Mouse (Mus musculus): ENCODE results near the gene Zim1. TPM values are rescaled to one million over a fixed set of nuclear protein-coding genes. Genes with fewer than 3 reads are reported as not detected.
A peak's percentile ranks its signal among the peaks of the same experiment; 100 is the strongest.

Zim1 gene
- polyA plus RNA-seq (2015; fragmentation: Nextera tagmentation; extraction: Ambion mirVana), result 3.2 and 3.7 TPM in 2 replicates

DNA sequence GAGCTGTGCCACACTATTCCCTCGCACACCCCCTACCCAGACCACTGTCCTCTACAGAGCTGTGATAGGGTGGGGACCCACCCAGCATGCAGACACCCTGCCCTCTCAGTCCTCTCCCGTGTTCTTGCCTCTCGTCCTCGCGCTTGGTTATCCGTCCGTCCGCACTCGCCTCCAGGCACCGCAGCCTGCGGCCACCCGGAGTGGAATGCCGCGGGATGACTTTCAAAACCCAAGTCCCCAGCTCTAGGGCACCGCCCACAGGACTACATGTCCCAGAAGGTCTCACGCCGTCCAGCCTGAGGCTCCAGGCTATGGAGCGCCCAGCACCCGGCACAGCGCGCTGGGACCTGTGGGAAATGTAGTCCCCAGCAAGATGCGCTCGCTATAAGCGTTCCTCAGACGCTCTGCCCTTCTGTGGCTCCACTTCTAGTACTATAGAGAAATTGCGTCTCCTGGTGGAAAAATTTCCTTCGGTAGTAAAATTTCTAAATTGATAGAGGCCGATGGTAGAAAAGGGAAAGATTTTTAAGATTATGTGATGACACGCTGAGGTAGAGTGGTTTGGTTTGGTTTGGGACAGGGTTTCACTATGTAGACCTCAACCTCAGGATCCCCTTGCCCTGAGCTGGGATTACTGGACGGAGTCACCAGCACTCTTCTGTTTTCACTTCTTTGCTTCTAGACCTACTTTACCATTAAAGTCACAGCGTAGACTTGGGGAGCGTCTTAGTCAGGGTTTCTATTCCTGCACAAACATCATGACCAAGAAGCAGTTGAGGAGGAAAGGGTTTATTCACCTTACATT is at the start of gene Zim1:
TSS of gene Zim1 (minus strand) at position 210 of the 805 bp plus-strand sequence.
- Histone ChIP-seq H3K4me1 (peaks cover 5% of the 10 kb centered on the region), H3K4me3 (peak within 1 kb of the TSS; percentile 52), H3K27ac (replicated peaks) (no peak within 1 kb of the TSS), H3K9ac (replicated peaks) (peak within 1 kb of the TSS; percentile 43; the same call in 1 of the 2 replicates), H3K36me3 (no peaks in the 10 kb centered on the region), H3K9me3 (no peaks in the 10 kb centered on the region), H3K27me3 (no peaks in the 10 kb centered on the region), H3K4me2 (replicated peaks) (peak within 1 kb of the TSS; percentile 89)
- peak; percentile 100 for ATAC-seq (replicated peaks)
- 10% methylated on average over 32 of the region's 32 CpGs for WGBS

DNA sequence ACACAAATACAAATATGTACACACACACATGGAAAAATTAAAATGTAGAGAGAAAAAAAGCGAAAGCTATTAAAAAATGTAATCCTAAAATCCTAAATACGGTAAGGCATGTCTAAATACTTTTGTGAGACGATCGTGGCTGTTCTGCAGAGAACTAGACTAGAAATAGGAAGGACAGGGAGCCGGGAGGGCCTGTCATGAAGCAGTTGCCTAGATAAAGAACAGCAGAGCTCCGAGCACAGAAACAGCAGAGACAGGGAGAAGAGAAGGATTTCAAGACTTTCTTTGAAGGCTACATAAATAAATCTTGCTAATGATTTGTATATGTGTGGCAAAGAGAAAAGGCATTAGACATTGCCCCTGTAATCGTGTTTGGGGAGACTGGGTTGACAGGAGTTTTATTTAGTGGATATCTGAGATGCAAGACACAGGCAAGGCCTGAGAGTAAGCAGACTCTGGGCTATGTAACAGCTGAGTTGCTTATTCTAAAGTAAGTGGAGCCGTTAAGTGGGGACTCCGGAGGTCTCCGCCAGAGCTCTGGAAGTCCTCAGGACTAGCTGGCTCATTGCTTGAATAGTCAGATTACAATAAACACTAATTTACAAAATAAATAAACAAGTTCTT is 48.1 kb upstream of the Zim1 start:
- Histone ChIP-seq H3K27ac (replicated peaks) (no peak overlapping the region), H3K4me3 (no peak overlapping the region), H3K36me3 (no peaks in the 10 kb centered on the region), H3K4me1 (peaks cover 4% of the 10 kb centered on the region; the same call in 1 of the 2 replicates), H3K9me3 (no peaks in the 10 kb centered on the region), H3K9ac (replicated peaks) (no peak overlapping the region), H3K27me3 (no peaks in the 10 kb centered on the region), H3K4me2 (replicated peaks) (no peak overlapping the region)
- ATAC-seq (replicated peaks), result no peak
- 78% methylated on average over 10 of the region's 10 CpGs for WGBS

- ATAC-seq (replicated peaks), result no peak
- no peak overlapping the region for H3K27ac ChIP-seq (replicated peaks)
- no peaks in the 10 kb centered on the region for H3K4me1 ChIP-seq
- no peaks in the 10 kb centered on the region for H3K36me3 ChIP-seq
- no peak overlapping the region for H3K4me2 ChIP-seq (replicated peaks)
- no peak overlapping the region for H3K9ac ChIP-seq (replicated peaks)
- WGBS, result 62% methylated on average over 1 of the region's 1 CpGs
- no peaks in the 10 kb centered on the region for H3K27me3 ChIP-seq
- H3K4me3 ChIP-seq, result no peak overlapping the region
- no peaks in the 10 kb centered on the region for H3K9me3 ChIP-seq
These were observed 39.8 kb upstream of the Zim1 start for GRCm38 (mm10) chr7:6736060-6736459.

DNA sequence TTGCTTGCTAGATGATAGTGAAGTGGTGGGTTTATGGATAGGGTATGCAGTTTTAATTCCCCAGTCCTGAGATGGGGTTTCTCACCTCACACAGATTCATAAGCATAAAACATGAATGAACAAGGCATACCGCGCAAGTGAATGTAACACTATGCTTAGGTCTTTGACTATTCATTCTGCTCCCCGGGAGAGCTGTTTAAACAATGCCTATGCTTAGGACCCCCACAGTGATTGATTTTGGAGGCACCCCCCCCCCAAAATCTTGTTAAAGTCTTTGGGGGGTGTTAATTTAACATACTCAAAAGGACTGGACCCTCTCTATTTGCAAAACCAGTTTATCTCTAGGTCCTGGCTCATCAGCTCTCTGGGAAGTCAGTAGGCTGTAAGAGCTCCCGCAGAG is 35.7 kb upstream of the Zim1 start:
- no peaks in the 10 kb centered on the region for H3K27me3 ChIP-seq
- no peaks in the 10 kb centered on the region; the same call in 1 of the 2 replicates for H3K4me1 ChIP-seq
- H3K4me2 ChIP-seq (replicated peaks), result peak overlapping the region; percentile 40
- no peaks in the 10 kb centered on the region for H3K36me3 ChIP-seq
- H3K4me3 ChIP-seq, result peak overlapping the region; percentile 60
- H3K9ac ChIP-seq (replicated peaks), result peak overlapping the region; percentile 50
- peak overlapping the region; percentile 8; the same call in 1 of the 2 replicates for H3K27ac ChIP-seq (replicated peaks)
- no peak for ATAC-seq (replicated peaks)
- 43% methylated on average over 4 of the region's 4 CpGs for WGBS
- peaks cover 19% of the 10 kb centered on the region for H3K9me3 ChIP-seq

- Histone ChIP-seq H3K27me3 (no peaks in the 10 kb centered on the region), H3K4me1 (no peaks in the 10 kb centered on the region; the same call in 1 of the 2 replicates), H3K9ac (replicated peaks) (peak overlapping the region; percentile 50), H3K27ac (replicated peaks) (0 out of 2 replicates have a peak overlapping the region, but pooled peaks have one; percentile 8), H3K9me3 (peaks cover 19% of the 10 kb centered on the region), H3K36me3 (no peaks in the 10 kb centered on the region), H3K4me2 (replicated peaks) (peak overlapping the region; percentile 40), H3K4me3 (peak overlapping the region; percentile 60)
- ATAC-seq (replicated peaks), result no peak
- 48% methylated on average over 3 of the region's 3 CpGs for WGBS
These were observed 35.1 kb upstream of the Zim1 start for GRCm38 (mm10) chr7:6731373-6731772.

- Histone ChIP-seq H3K9ac (replicated peaks) (peak overlapping the region; percentile 50), H3K4me2 (replicated peaks) (peak overlapping the region; percentile 40), H3K36me3 (no peaks in the 10 kb centered on the region), H3K4me1 (no peaks in the 10 kb centered on the region; the same call in 1 of the 2 replicates), H3K9me3 (peaks cover 19% of the 10 kb centered on the region), H3K27ac (replicated peaks) (peak overlapping the region; percentile 98), H3K27me3 (no peaks in the 10 kb centered on the region), H3K4me3 (peak overlapping the region; percentile 60)
- WGBS, result 55% methylated on average over 15 of the region's 15 CpGs
- ATAC-seq (replicated peaks), result no peak
These were observed 34.6 kb upstream of the Zim1 start for GRCm38 (mm10) chr7:6730801-6731200.

- Histone ChIP-seq H3K9me3 (peaks cover 19% of the 10 kb centered on the region), H3K9ac (replicated peaks) (peak within 1 kb of the TSS; percentile 64), H3K4me1 (no peaks in the 10 kb centered on the region; the same call in 1 of the 2 replicates), H3K36me3 (peaks cover 5% of the 10 kb centered on the region; the same call in 1 of the 2 replicates), H3K4me2 (replicated peaks) (peak within 1 kb of the TSS; percentile 52), H3K27me3 (no peaks in the 10 kb centered on the region), H3K4me3 (peak within 1 kb of the TSS; percentile 60), H3K27ac (replicated peaks) (peak within 1 kb of the TSS; percentile 98)
- 50% methylated on average over 24 of the region's 24 CpGs for WGBS
- ATAC-seq (replicated peaks), result peak; percentile 42
These were observed 34.0 kb upstream of the Zim1 start, which contains the start of the genes Peg3 and Usp29 for GRCm38 (mm10) chr7:6730241-6730640. TSS of gene Peg3 (minus strand) at chr7:6730431. TSS of gene Usp29 (plus strand) at chr7:6730578.

- Histone ChIP-seq H3K27ac (replicated peaks) (peak overlapping the region; percentile 98), H3K27me3 (no peaks in the 10 kb centered on the region), H3K4me2 (replicated peaks) (peak overlapping the region; percentile 52), H3K36me3 (peaks cover 15% of the 10 kb centered on the region; the same call in 1 of the 2 replicates), H3K4me3 (peak overlapping the region; percentile 60), H3K9me3 (peaks cover 19% of the 10 kb centered on the region), H3K9ac (replicated peaks) (peak overlapping the region; percentile 64), H3K4me1 (no peaks in the 10 kb centered on the region; the same call in 1 of the 2 replicates)
- 51% methylated on average over 37 of the region's 37 CpGs for WGBS
- ATAC-seq (replicated peaks), result peak; percentile 45
These were observed 33.0 kb upstream of the Zim1 start for GRCm38 (mm10) chr7:6729061-6729817.

DNA sequence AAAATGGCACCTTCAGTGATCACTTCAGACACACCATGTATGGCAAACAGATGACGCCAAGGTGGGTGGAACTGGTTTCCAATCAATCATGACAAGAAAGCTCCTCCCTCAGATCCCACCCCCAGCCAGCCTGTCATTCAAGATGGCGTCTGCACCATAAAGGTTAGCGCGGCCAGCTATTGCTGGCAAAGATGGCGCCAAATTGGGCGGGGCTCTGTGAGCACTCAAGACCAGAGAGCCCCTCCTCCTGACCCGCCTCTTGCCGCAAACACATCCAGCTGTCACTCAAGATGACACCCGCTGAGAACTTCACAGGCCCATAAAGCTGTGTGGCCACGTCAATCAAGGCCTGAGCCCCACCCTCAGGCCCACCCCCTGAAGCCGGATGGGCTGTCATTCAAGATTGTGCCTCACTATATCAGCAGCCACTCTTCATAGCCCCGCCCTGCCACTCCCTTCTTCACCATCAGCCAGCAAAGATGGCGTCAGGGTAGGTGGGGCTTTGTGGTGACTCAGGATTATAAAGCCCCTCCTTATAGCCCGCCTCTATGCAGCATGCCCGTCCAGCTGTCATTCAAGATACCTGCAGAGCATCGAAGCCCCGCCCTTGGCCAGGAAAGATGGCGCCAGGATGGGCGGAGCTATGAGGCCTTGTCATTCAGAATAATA is 32.1 kb upstream of the Zim1 start:
- Histone ChIP-seq H3K9ac (replicated peaks) (0 out of 2 replicates have a peak overlapping the region, but pooled peaks have one; percentile 16), H3K4me1 (no peaks in the 10 kb centered on the region; the same call in 1 of the 2 replicates), H3K4me2 (replicated peaks) (peak overlapping the region; percentile 52), H3K27me3 (no peaks in the 10 kb centered on the region), H3K27ac (replicated peaks) (peak overlapping the region; percentile 98), H3K4me3 (peak overlapping the region; percentile 60), H3K9me3 (peaks cover 19% of the 10 kb centered on the region), H3K36me3 (peaks cover 16% of the 10 kb centered on the region; the same call in 1 of the 2 replicates)
- peak; percentile 81 for ATAC-seq (replicated peaks)
- WGBS, result 53% methylated on average over 19 of the region's 19 CpGs

DNA sequence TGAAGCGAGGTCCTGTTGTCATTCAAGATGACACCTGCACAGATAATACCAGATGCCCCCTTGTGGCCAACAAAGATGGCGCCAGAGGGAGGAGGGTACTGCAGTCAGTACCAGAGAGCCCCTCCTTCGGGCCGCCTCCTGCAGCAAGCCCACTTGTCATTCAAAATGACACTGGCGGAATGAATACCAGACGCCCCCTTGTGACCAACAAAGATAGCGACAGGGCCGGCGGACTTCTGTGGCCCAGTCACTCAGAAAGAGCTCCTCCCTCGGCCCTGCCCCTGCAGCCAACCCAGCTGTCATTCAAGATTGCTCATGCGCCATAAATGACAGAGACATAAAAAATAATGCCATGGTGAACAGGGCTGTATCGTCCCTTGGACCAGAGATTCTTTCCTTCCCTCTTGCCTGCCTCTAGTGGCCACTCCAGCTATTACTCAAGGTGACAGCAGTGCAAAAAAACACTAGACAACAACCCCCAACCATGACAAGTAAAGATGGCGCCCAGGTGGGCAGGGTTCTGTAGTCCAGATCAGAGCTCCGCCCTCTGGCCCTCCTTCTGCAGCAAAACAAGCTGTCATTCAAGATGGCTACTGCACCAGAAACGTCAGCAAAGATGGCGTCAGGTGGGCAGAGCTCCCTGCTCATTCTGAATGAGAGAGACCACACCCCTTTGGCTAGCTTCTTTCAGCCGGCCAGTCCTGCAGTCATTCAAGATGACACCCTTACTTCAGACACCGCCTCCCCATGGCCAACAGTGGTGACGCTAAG is 31.3 kb upstream of the Zim1 start:
- H3K4me1 ChIP-seq, result no peaks in the 10 kb centered on the region; the same call in 1 of the 2 replicates
- WGBS, result 50% methylated on average over 19 of the region's 19 CpGs
- H3K9me3 ChIP-seq, result peaks cover 19% of the 10 kb centered on the region
- H3K27ac ChIP-seq (replicated peaks), result peak overlapping the region; percentile 98
- H3K4me2 ChIP-seq (replicated peaks), result peak overlapping the region; percentile 44
- H3K27me3 ChIP-seq, result no peaks in the 10 kb centered on the region
- 0 out of 2 replicates have a peak overlapping the region, but pooled peaks have one; percentile 22 for H3K9ac ChIP-seq (replicated peaks)
- H3K36me3 ChIP-seq, result peaks cover 16% of the 10 kb centered on the region; the same call in 1 of the 2 replicates
- peak; percentile 68 for ATAC-seq (replicated peaks)
- H3K4me3 ChIP-seq, result peak overlapping the region; percentile 60
